Mouse (Mus musculus): Measurements from ENCODE around the gene Prl7d1. TPM values are rescaled to one million over a fixed set of nuclear protein-coding genes. Genes with fewer than 3 reads are reported as not detected.

The Prl7d1 gene
- polyA plus RNA-seq (2014; fragmentation: Illumina TruSeq; extraction: RNeasy Lipid Tissue Mini Kit (QIAGEN cat#74804); ENCODE audit: low read depth, low replicate concordance), result not detected

GRCm38 (mm10) chr13:27716636-27717035 lies at the start of gene Prl7d1:
Prl7d1 (minus strand) TSS chr13:27716736.

GRCm38 (mm10) chr13:27667936-27668335 lies 48.6 kb downstream of the Prl7d1 start, which contains the start of gene Prl7a2:
Prl7a2 (minus strand) TSS chr13:27668036.

Other genes starting within 250 kb of the Prl7d1 start
- not detected for gene Prl8a8, start 203.5 kb downstream of the Prl7d1 start, polyA plus RNA-seq (2014; fragmentation: Illumina TruSeq; extraction: RNeasy Lipid Tissue Mini Kit (QIAGEN cat#74804); ENCODE audit: low read depth, low replicate concordance)
- not detected for gene Prl8a9, start 152.1 kb downstream of the Prl7d1 start, polyA plus RNA-seq (2014; fragmentation: Illumina TruSeq; extraction: RNeasy Lipid Tissue Mini Kit (QIAGEN cat#74804); ENCODE audit: low read depth, low replicate concordance)
- gene Prl8a1, start 134.6 kb downstream of the Prl7d1 start, polyA plus RNA-seq (2014; fragmentation: Illumina TruSeq; extraction: RNeasy Lipid Tissue Mini Kit (QIAGEN cat#74804); ENCODE audit: low read depth, low replicate concordance), result not detected
- not detected for gene Prl7b1, start 106.2 kb downstream of the Prl7d1 start, polyA plus RNA-seq (2014; fragmentation: Illumina TruSeq; extraction: RNeasy Lipid Tissue Mini Kit (QIAGEN cat#74804); ENCODE audit: low read depth, low replicate concordance)
- not detected for gene Prl7a1, start 74.2 kb downstream of the Prl7d1 start, polyA plus RNA-seq (2014; fragmentation: Illumina TruSeq; extraction: RNeasy Lipid Tissue Mini Kit (QIAGEN cat#74804); ENCODE audit: low read depth, low replicate concordance)
- gene Prl7a2, start 48.7 kb downstream of the Prl7d1 start, polyA plus RNA-seq (2014; fragmentation: Illumina TruSeq; extraction: RNeasy Lipid Tissue Mini Kit (QIAGEN cat#74804); ENCODE audit: low read depth, low replicate concordance), result not detected
- gene Prl7c1, start 64.1 kb upstream of the Prl7d1 start, polyA plus RNA-seq (2014; fragmentation: Illumina TruSeq; extraction: RNeasy Lipid Tissue Mini Kit (QIAGEN cat#74804); ENCODE audit: low read depth, low replicate concordance), result not detected
- not detected for gene Prl2a1, start 84.9 kb upstream of the Prl7d1 start, polyA plus RNA-seq (2014; fragmentation: Illumina TruSeq; extraction: RNeasy Lipid Tissue Mini Kit (QIAGEN cat#74804); ENCODE audit: low read depth, low replicate concordance)
- gene Prl2c1, start 132.6 kb upstream of the Prl7d1 start, polyA plus RNA-seq (2014; fragmentation: Illumina TruSeq; extraction: RNeasy Lipid Tissue Mini Kit (QIAGEN cat#74804); ENCODE audit: low read depth, low replicate concordance), result not detected

Data from liver, adult 10 weeks (tissue).